Mouse (Mus musculus): ENCODE results near the gene Arhgef12.

Arhgef12 gene

GRCm38 (mm10) chr9:42917911-42918310, 189.1 kb downstream of the Arhgef12 start:
- peak; percentile 27 for DNase-seq (ENCODE audit: low spot score)

All from left cerebral cortex, adult 11 months (tissue).